Mouse (Mus musculus) mouse embryonic stem cell (cell line): ENCODE measurements around the gene Etv6.

Experiments
- in situ Hi-C, 2 experiments: fragments of 300-500 bp; cut with MboI; formaldehyde crosslinking; loops; 1 replicate in 1 of 2; 3 replicates in 1 of 2; pipeline ENCODE4 v1.14.3; 2019 to 2020; ENCODE audit warnings: low sequenced_read_pairs in 2 of 2, low pct_unique_long_range_greater_than_20kb in 1 of 2, mixed read lengths in 1 of 2; ENCODE audit not compliant: unreplicated experiment in 1 of 2

Etv6 gene

GRCm38 (mm10) chr6:134148443-134148942, 113.0 kb downstream of the Etv6 start:
- in situ Hi-C loops = no loop called here

GRCm38 (mm10) chr6:134149606-134150005, 114.1 kb downstream of the Etv6 start:
- in situ Hi-C loops = no loop called here

- in situ Hi-C loops = no loop called here
Observed at GRCm38 (mm10) chr6:134151022-134151680, 115.7 kb downstream of the Etv6 start.

GRCm38 (mm10) chr6:134151853-134152505, 116.5 kb downstream of the Etv6 start:
- in situ Hi-C loops = no loop called here

- in situ Hi-C loops = no loop called here
Observed at GRCm38 (mm10) chr6:134152539-134152938, 117.0 kb downstream of the Etv6 start.

GRCm38 (mm10) chr6:134154746-134155145, 119.2 kb downstream of the Etv6 start:
- in situ Hi-C loops = no loop called here

GRCm38 (mm10) chr6:134155900-134156623, 120.6 kb downstream of the Etv6 start:
- in situ Hi-C loops = no loop called here

- in situ Hi-C loops = no loop called here
Observed at GRCm38 (mm10) chr6:134157533-134158115, 122.1 kb downstream of the Etv6 start.

- in situ Hi-C loops = no loop called here
Observed at GRCm38 (mm10) chr6:134158201-134158600, 122.7 kb downstream of the Etv6 start.

- in situ Hi-C loops = no loop called here
Observed at GRCm38 (mm10) chr6:134159672-134160071, 124.2 kb downstream of the Etv6 start.

GRCm38 (mm10) chr6:134161040-134161439, 125.5 kb downstream of the Etv6 start:
- in situ Hi-C loops = no loop called here

GRCm38 (mm10) chr6:134163346-134163745, 127.8 kb downstream of the Etv6 start:
- in situ Hi-C loops = no loop called here

- in situ Hi-C loops = no loop called here
Observed at GRCm38 (mm10) chr6:134164356-134164755, 128.9 kb downstream of the Etv6 start.

- in situ Hi-C loops = no loop called here
Observed at GRCm38 (mm10) chr6:134165012-134165411, 129.5 kb downstream of the Etv6 start.

- in situ Hi-C loops = no loop called here
Observed at GRCm38 (mm10) chr6:134167963-134168362, 132.5 kb downstream of the Etv6 start.

- in situ Hi-C loops = no loop called here
Observed at GRCm38 (mm10) chr6:134168799-134169198, 133.3 kb downstream of the Etv6 start.

- in situ Hi-C loops = no loop called here
Observed at GRCm38 (mm10) chr6:134171235-134171634, 135.7 kb downstream of the Etv6 start.

- in situ Hi-C loops = no loop called here
Observed at GRCm38 (mm10) chr6:134171906-134172728, 136.6 kb downstream of the Etv6 start.
